Mouse (Mus musculus) spleen, adult 12 weeks (tissue): ENCODE data around the gene Mmp1b.
"Not testable (repeated sequence)": the region's sequence is repeated elsewhere in the genome, so short reads cannot be mapped to it uniquely, and the experiment has no call there.

Source experiments
- DNase-seq: peaks from one replicate; pipeline ENCODE4 v3.0.0; 2022; ENCODE audit warnings: low spot score

Gene Mmp1b

GRCm38 (mm10) chr9:7387947-7388346 is at the start of gene Mmp1b:
TSS of gene Mmp1b (minus strand) at chr9:7388047.
- DNase-seq: no peak

- DNase-seq: not testable (repeated sequence)
Observed at GRCm38 (mm10) chr9:7396556-7396955, 8.7 kb upstream of the Mmp1b start.

- no peak for DNase-seq
Observed at GRCm38 (mm10) chr9:7354535-7354934, 33.3 kb downstream of the Mmp1b start.

- DNase-seq: no peak
Observed at GRCm38 (mm10) chr9:7345513-7345912, 42.3 kb downstream of the Mmp1b start.

- no peak for DNase-seq
Observed at GRCm38 (mm10) chr9:7344107-7344506, 43.7 kb downstream of the Mmp1b start, which contains the start of gene Mmp12. TSS of gene Mmp12 (plus strand) at chr9:7344381.

GRCm38 (mm10) chr9:7336740-7337483 is 50.9 kb downstream of the Mmp1b start:
- DNase-seq: no peak

GRCm38 (mm10) chr9:7335766-7336680 is 51.8 kb downstream of the Mmp1b start:
- DNase-seq: no peak

- DNase-seq: no peak
Observed at GRCm38 (mm10) chr9:7331847-7332246, 56.0 kb downstream of the Mmp1b start.
